Mouse (Mus musculus) liver, postnatal 0 days (tissue): ENCODE measurements around the gene Hdac9. TPM values are rescaled to one million over a fixed set of nuclear protein-coding genes. Genes with fewer than 3 reads are reported as not detected.
A peak's percentile ranks its signal among the peaks of the same experiment; 100 is the strongest.

Experiments used
- ATAC-seq: fragments of 200-750 bp; cut with Nextera tagmentation; 2 replicates; pipeline ENCODE4 v1.8.0; 2017; ENCODE audit warnings: mild to moderate bottlenecking, moderate library complexity
- DNase-seq: peaks from one replicate; pipeline ENCODE4 v3.0.0-alpha.2; 2016
- H3K27ac ChIP-seq: fragments of 300-500 bp; sonication (generic); 2 replicates; pipeline ENCODE4 v1.5.1; 2014; ENCODE audit warnings: antibody characterized with exemption, moderate library complexity, mild to moderate bottlenecking, low read depth
- H3K27me3 ChIP-seq: fragments of 300-500 bp; sonication (generic); 2 replicates; pipeline ENCODE4 v1.6.1; 2014; ENCODE audit warnings: low read length, control low read depth, mixed read lengths; ENCODE audit not compliant: insufficient read depth
- H3K36me3 ChIP-seq: fragments of 300-500 bp; sonication (generic); replicated peaks from 2 replicates; pipeline ENCODE4 v1.6.1; 2014; ENCODE audit warnings: mild to moderate bottlenecking, control low read depth, low read length, moderate library complexity, mixed read lengths; ENCODE audit not compliant: insufficient read depth
- H3K4me1 ChIP-seq: fragments of 300-500 bp; sonication (generic); 2 replicates; pipeline ENCODE4 v1.6.1; 2014; ENCODE audit warnings: antibody characterized with exemption, mild to moderate bottlenecking, control low read depth; ENCODE audit not compliant: insufficient read depth
- H3K4me2 ChIP-seq: fragments of 300-500 bp; sonication (generic); 2 replicates; pipeline ENCODE4 v1.6.1; 2014; ENCODE audit warnings: low read depth, mild to moderate bottlenecking, low read length, moderate library complexity, mixed read lengths
- H3K4me3 ChIP-seq: fragments of 300-500 bp; sonication (generic); 2 replicates; pipeline ENCODE4 v1.5.1; 2014; ENCODE audit warnings: low read depth, low read length
- H3K9ac ChIP-seq: fragments of 300-500 bp; sonication (generic); replicated peaks from 2 replicates; pipeline ENCODE4 v1.6.1; 2014; ENCODE audit warnings: mild to moderate bottlenecking, moderate library complexity
- H3K9me3 ChIP-seq: fragments of 300-500 bp; sonication (generic); 2 replicates; pipeline ENCODE4 v1.6.1; 2016; ENCODE audit warnings: mild to moderate bottlenecking, control low read depth, low read length, mixed read lengths
- CTCF ChIP-seq: sonication (generic); IDR thresholded peaks from 2 replicates; pipeline ENCODE4 v1.5.1; 2016; ENCODE audit warnings: antibody characterized with exemption, low read depth
- EP300 ChIP-seq: IDR thresholded peaks from 2 replicates; pipeline ENCODE4 v1.6.1; 2016; ENCODE audit warnings: antibody characterized with exemption, low read depth, mild to moderate bottlenecking
- WGBS: fragments of 180-500 bp; shearing (Covaris S2); extraction: QIAGEN DNeasy Blood & Tissue Kit; methylation state at CpG from one replicate; pipeline ENCODE4 v1.1.7; 2014; ENCODE audit not compliant: insufficient replicate concordance; 5-methylcytosine and 5-hydroxymethylcytosine counted together
- polyA plus RNA-seq: library from polyadenylated mRNA; unstranded; fragments of >200 nt; fragmentation: Nextera tagmentation; extraction: Ambion mirVana; gene quantifications from 2 replicates; pipeline ENCODE4 v1.2.1, GENCODE M21; 2015

Hdac9 gene
- polyA plus RNA-seq, 1 experiment from 2014 or later: 1.3 TPM

GRCm38 (mm10) chr12:34906376-34906703, 10.6 kb downstream of the Hdac9 start:
- Histone ChIP-seq H3K36me3 (no peaks in the 10 kb centered on the region), H3K27me3 (peaks cover 26% of the 10 kb centered on the region), H3K4me3 (peak overlapping the region; percentile 57), H3K9me3 (no peaks in the 10 kb centered on the region), H3K4me1 (peaks cover 3% of the 10 kb centered on the region; the same call in 1 of the 2 replicates), H3K9ac (no peak overlapping the region), H3K4me2 (peak overlapping the region; percentile 91), H3K27ac (no peak overlapping the region)
- TF ChIP-seq EP300 (no peak), CTCF (no peak)
- ATAC-seq (no peak), DNase-seq (no peak)
- WGBS: 1% methylated on average over 10 of the region's 10 CpGs

GRCm38 (mm10) chr12:34900241-34900640, 16.7 kb downstream of the Hdac9 start:
- WGBS: 77% methylated on average over 8 of the region's 8 CpGs
- Histone ChIP-seq H3K9ac (no peak overlapping the region), H3K36me3 (no peaks in the 10 kb centered on the region), H3K4me2 (no peak overlapping the region), H3K27ac (no peak overlapping the region), H3K27me3 (0 out of 2 replicates have a peak, but pooled peaks cover 3% of the 10 kb centered on the region), H3K4me1 (no peaks in the 10 kb centered on the region), H3K9me3 (no peaks in the 10 kb centered on the region), H3K4me3 (no peak overlapping the region)
- ATAC-seq: no peak
- TF ChIP-seq CTCF: no peak
- TF ChIP-seq EP300: no peak
- no peak for DNase-seq

- ATAC-seq: no peak
- Histone ChIP-seq H3K27ac (no peak overlapping the region), H3K9me3 (no peaks in the 10 kb centered on the region), H3K4me1 (no peaks in the 10 kb centered on the region), H3K9ac (no peak overlapping the region), H3K4me3 (no peak overlapping the region), H3K36me3 (no peaks in the 10 kb centered on the region), H3K27me3 (no peaks in the 10 kb centered on the region), H3K4me2 (no peak overlapping the region)
- WGBS: 65% methylated on average over 5 of the region's 5 CpGs
- TF ChIP-seq CTCF: 0 out of 2 replicates have a peak, but pooled peaks have one; percentile 12
- TF ChIP-seq EP300: no peak
- DNase-seq: no peak
Observed at GRCm38 (mm10) chr12:34894867-34895266, 22.0 kb downstream of the Hdac9 start.

- ATAC-seq (no peak), DNase-seq (no peak)
- Histone ChIP-seq H3K4me2 (no peak overlapping the region), H3K9me3 (no peaks in the 10 kb centered on the region), H3K4me1 (no peaks in the 10 kb centered on the region), H3K4me3 (no peak overlapping the region), H3K27ac (no peak overlapping the region), H3K27me3 (no peaks in the 10 kb centered on the region), H3K9ac (no peak overlapping the region), H3K36me3 (no peaks in the 10 kb centered on the region)
- TF ChIP-seq CTCF: no peak
- no peak for TF ChIP-seq EP300
- WGBS: 62% methylated on average over 4 of the region's 4 CpGs
Observed at GRCm38 (mm10) chr12:34888694-34889093, 28.2 kb downstream of the Hdac9 start.

GRCm38 (mm10) chr12:34874926-34875325, 42.0 kb downstream of the Hdac9 start:
- no peak for DNase-seq
- Histone ChIP-seq H3K4me2 (no peak overlapping the region), H3K27ac (no peak overlapping the region), H3K9ac (no peak overlapping the region), H3K27me3 (no peaks in the 10 kb centered on the region), H3K4me1 (no peaks in the 10 kb centered on the region), H3K4me3 (no peak overlapping the region), H3K9me3 (no peaks in the 10 kb centered on the region), H3K36me3 (no peaks in the 10 kb centered on the region)
- 76% methylated on average over 2 of the region's 2 CpGs for WGBS
- no peak for ATAC-seq
- TF ChIP-seq CTCF (no peak), EP300 (no peak)

GRCm38 (mm10) chr12:34871028-34871427, 45.9 kb downstream of the Hdac9 start:
- no peaks in the 10 kb centered on the region for H3K27me3 ChIP-seq
- 72% methylated on average over 7 of the region's 7 CpGs for WGBS
- no peaks in the 10 kb centered on the region for H3K36me3 ChIP-seq
- no peak overlapping the region for H3K4me3 ChIP-seq
- H3K4me1 ChIP-seq: no peaks in the 10 kb centered on the region
- DNase-seq (no peak), ATAC-seq (no peak)
- no peak overlapping the region for H3K4me2 ChIP-seq
- H3K9me3 ChIP-seq: no peaks in the 10 kb centered on the region
- no peak overlapping the region for H3K9ac ChIP-seq
- TF ChIP-seq CTCF (no peak), EP300 (no peak)
- H3K27ac ChIP-seq: no peak overlapping the region

GRCm38 (mm10) chr12:34841196-34841595, 75.7 kb downstream of the Hdac9 start:
- 70% methylated on average over 4 of the region's 4 CpGs for WGBS
- no peak overlapping the region for H3K27ac ChIP-seq
- no peak for ATAC-seq
- no peak overlapping the region for H3K9ac ChIP-seq
- no peaks in the 10 kb centered on the region for H3K9me3 ChIP-seq
- no peaks in the 10 kb centered on the region for H3K36me3 ChIP-seq
- H3K4me3 ChIP-seq: no peak overlapping the region
- no peak for DNase-seq
- TF ChIP-seq CTCF (no peak), EP300 (no peak)
- no peaks in the 10 kb centered on the region for H3K27me3 ChIP-seq
- H3K4me1 ChIP-seq: no peaks in the 10 kb centered on the region
- H3K4me2 ChIP-seq: no peak overlapping the region
